Mouse (Mus musculus): ENCODE results near the gene Adcy1. TPM values are rescaled to one million over a fixed set of nuclear protein-coding genes. Genes with fewer than 3 reads are reported as not detected.
"Not testable (repeated sequence)": the region's sequence is repeated elsewhere in the genome, so short reads cannot be mapped to it uniquely, and the experiment has no call there.

The Adcy1 gene
- total and polyA plus RNA-seq, 3 experiments: 0.03 to 0.38 TPM; not detected in 1

- H3K4me1 ChIP-seq (ENCODE audit: control insufficient read depth in 1 of 2, insufficient read depth in 2 of 2); H3K9ac ChIP-seq (ENCODE audit: insufficient read depth, low read depth); H3K36me3 ChIP-seq (replicated peaks in 1 of 2; ENCODE audit: control insufficient read depth in 1 of 2, insufficient read depth in 1 of 2, low read length in 1 of 2); H3K27me3 ChIP-seq (replicated peaks); H3K27ac ChIP-seq (ENCODE audit: insufficient read depth, low read depth); dilution Hi-C loops (cut with MboI; ENCODE audit: extremely low pct_ligation_motif_present, extremely low pct_unique_long_range_greater_than_20kb, low sequenced_read_pairs); H3K4me2 ChIP-seq (ENCODE audit: insufficient read depth, low read depth, poor library complexity, severe bottlenecking); H3K4me3 ChIP-seq (replicated peaks in 1 of 3; ENCODE audit: low read depth in 2 of 3, low read length in 2 of 3, poor library complexity in 1 of 3); H3K79me2 ChIP-seq (replicated peaks; ENCODE audit: control insufficient read depth, extremely low read depth, insufficient read depth, poor library complexity, severe bottlenecking): not testable (repeated sequence)
- TF ChIP-seq CTCF (conservative IDR thresholded peaks at IDR 0.05 in 1 of 2, IDR thresholded peaks at IDR 0.05 in 1 of 2; ENCODE audit: low read depth in 2 of 2, low read length in 2 of 2): peak; percentile 22 to 32; a peak in 2 of 4 replicates
- DNase-seq (ENCODE audit: extremely low read depth): peak; percentile 12
- in situ Hi-C loops (cut with MboI; ENCODE audit: low pct_ligation_motif_present, low pct_unique_long_range_greater_than_20kb, low sequenced_read_pairs): loop anchor here (25.0 kb wide), 1 partner anchor 1015 kb away; no protein-coding TSS in a partner anchor
- peaks cover 15% of the 10 kb centered on the region for H3K9me3 ChIP-seq (replicated peaks; ENCODE audit: low read length)
Measured at GRCm38 (mm10) chr11:7221826-7222225, 158.5 kb downstream of the Adcy1 start.

DNA sequence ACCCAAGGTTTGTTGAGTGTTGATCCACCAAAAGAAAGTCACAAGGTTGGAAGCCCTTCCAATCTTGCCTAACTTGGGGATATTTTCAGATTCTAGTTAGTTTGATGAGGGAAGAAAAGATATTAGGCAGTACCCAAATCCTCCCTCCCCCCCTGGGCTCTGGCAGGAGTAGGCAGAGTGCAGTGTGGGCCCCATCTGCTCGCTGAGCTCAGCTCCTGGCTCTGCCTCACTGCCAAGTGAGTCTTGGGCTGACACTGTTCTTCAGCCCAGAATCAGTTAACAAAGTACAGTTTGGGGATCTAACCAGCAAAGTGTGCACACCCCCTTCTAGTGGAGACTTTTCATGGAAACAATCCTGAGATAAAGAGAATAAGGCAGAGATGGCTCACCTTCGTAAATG, 162.9 kb downstream of the Adcy1 start:
- Histone ChIP-seq H3K9ac (ENCODE audit: insufficient read depth, low read depth) (no peak overlapping the region), H3K4me1 (ENCODE audit: control insufficient read depth in 1 of 2, insufficient read depth in 2 of 2) (no peaks in the 10 kb centered on the region), H3K27me3 (replicated peaks) (no peaks in the 10 kb centered on the region), H3K36me3 (replicated peaks in 1 of 2; ENCODE audit: control insufficient read depth in 1 of 2, insufficient read depth in 1 of 2, low read length in 1 of 2) (no peaks in the 10 kb centered on the region), H3K4me3 (replicated peaks in 1 of 3; ENCODE audit: low read depth in 2 of 3, low read length in 2 of 3, poor library complexity in 1 of 3) (no peak overlapping the region), H3K27ac (ENCODE audit: insufficient read depth, low read depth) (no peak overlapping the region), H3K4me2 (ENCODE audit: insufficient read depth, low read depth, poor library complexity, severe bottlenecking) (no peak overlapping the region), H3K9me3 (replicated peaks; ENCODE audit: low read length) (peaks cover 26% of the 10 kb centered on the region), H3K79me2 (replicated peaks; ENCODE audit: control insufficient read depth, extremely low read depth, insufficient read depth, poor library complexity, severe bottlenecking) (no peaks in the 10 kb centered on the region)
- DNase-seq (ENCODE audit: extremely low read depth): no peak
- TF ChIP-seq ZMIZ1 (IDR thresholded peaks at IDR 0.05; ENCODE audit: low read depth, low read length) (no peak), HCFC1 (IDR thresholded peaks at IDR 0.05; ENCODE audit: low read depth, low read length) (no peak), TCF12 (IDR thresholded peaks at IDR 0.05; ENCODE audit: low read depth, low read length) (no peak), JUN (IDR thresholded peaks at IDR 0.05; ENCODE audit: insufficient read depth, low read depth, low read length) (no peak), ELF1 (IDR thresholded peaks at IDR 0.05; ENCODE audit: low read depth, low read length) (no peak), BHLHE40 (IDR thresholded peaks at IDR 0.05; ENCODE audit: low read depth, low read length) (no peak), EP300 (IDR thresholded peaks at IDR 0.05; ENCODE audit: low read length) (no peak), SMC3 (IDR thresholded peaks at IDR 0.05; ENCODE audit: low read depth, low read length) (no peak), KAT2A (IDR thresholded peaks at IDR 0.05; ENCODE audit: insufficient replicate concordance, low read length) (no peak), GABPA (IDR thresholded peaks at IDR 0.05; ENCODE audit: insufficient replicate concordance, low read depth, low read length) (no peak), MAZ (IDR thresholded peaks at IDR 0.05; ENCODE audit: low read depth, low read length) (no peak)
- in situ Hi-C loops (cut with MboI; ENCODE audit: low pct_ligation_motif_present, low pct_unique_long_range_greater_than_20kb, low sequenced_read_pairs) (no loop called here), dilution Hi-C loops (cut with MboI; ENCODE audit: extremely low pct_ligation_motif_present, extremely low pct_unique_long_range_greater_than_20kb, low sequenced_read_pairs) (no loop called here)

GRCm38 (mm10) chr11:7226810-7227550, 163.7 kb downstream of the Adcy1 start:
- H3K9me3 ChIP-seq (replicated peaks; ENCODE audit: low read length): peaks cover 33% of the 10 kb centered on the region
- H3K27ac ChIP-seq (ENCODE audit: insufficient read depth, low read depth): no peak overlapping the region
- DNase-seq (ENCODE audit: extremely low read depth): no peak
- H3K4me2 ChIP-seq (ENCODE audit: insufficient read depth, low read depth, poor library complexity, severe bottlenecking): no peak overlapping the region
- H3K4me1 ChIP-seq (ENCODE audit: control insufficient read depth in 1 of 2, insufficient read depth in 2 of 2): no peaks in the 10 kb centered on the region
- no peaks in the 10 kb centered on the region for H3K79me2 ChIP-seq (replicated peaks; ENCODE audit: control insufficient read depth, extremely low read depth, insufficient read depth, poor library complexity, severe bottlenecking)
- TF ChIP-seq RCOR1 (conservative IDR thresholded peaks at IDR 0.05; ENCODE audit: low read depth, low read length): no peak
- TF ChIP-seq BHLHE40 (IDR thresholded peaks at IDR 0.05; ENCODE audit: low read depth, low read length): no peak
- no peak for TF ChIP-seq ETS1 (conservative IDR thresholded peaks at IDR 0.05; ENCODE audit: low read depth, low read length)
- TF ChIP-seq JUN (IDR thresholded peaks at IDR 0.05; ENCODE audit: insufficient read depth, low read depth, low read length): no peak
- no peak for TF ChIP-seq HCFC1 (IDR thresholded peaks at IDR 0.05; ENCODE audit: low read depth, low read length)
- no peak for TF ChIP-seq E2F4 (IDR thresholded peaks at IDR 0.05; ENCODE audit: insufficient replicate concordance, low read depth, low read length)
- TF ChIP-seq NELFE (IDR thresholded peaks at IDR 0.05; ENCODE audit: low read depth, low read length): no peak
- no peak for TF ChIP-seq CTCF (conservative IDR thresholded peaks at IDR 0.05 in 1 of 2, IDR thresholded peaks at IDR 0.05 in 1 of 2; ENCODE audit: low read depth in 2 of 2, low read length in 2 of 2)
- no peak for TF ChIP-seq RAD21 (IDR thresholded peaks at IDR 0.05; ENCODE audit: low read depth, low read length)
- in situ Hi-C loops (cut with MboI; ENCODE audit: low pct_ligation_motif_present, low pct_unique_long_range_greater_than_20kb, low sequenced_read_pairs) (no loop called here), dilution Hi-C loops (cut with MboI; ENCODE audit: extremely low pct_ligation_motif_present, extremely low pct_unique_long_range_greater_than_20kb, low sequenced_read_pairs) (no loop called here)
- no peak overlapping the region for H3K9ac ChIP-seq (ENCODE audit: insufficient read depth, low read depth)
- H3K27me3 ChIP-seq (replicated peaks): no peaks in the 10 kb centered on the region
- no peak overlapping the region for H3K4me3 ChIP-seq (replicated peaks in 1 of 3; ENCODE audit: low read depth in 2 of 3, low read length in 2 of 3, poor library complexity in 1 of 3)
- no peaks in the 10 kb centered on the region for H3K36me3 ChIP-seq (replicated peaks in 1 of 2; ENCODE audit: control insufficient read depth in 1 of 2, insufficient read depth in 1 of 2, low read length in 1 of 2)
